Mouse (Mus musculus): ENCODE data around the gene Apoa4.

Gene Apoa4

DNA sequence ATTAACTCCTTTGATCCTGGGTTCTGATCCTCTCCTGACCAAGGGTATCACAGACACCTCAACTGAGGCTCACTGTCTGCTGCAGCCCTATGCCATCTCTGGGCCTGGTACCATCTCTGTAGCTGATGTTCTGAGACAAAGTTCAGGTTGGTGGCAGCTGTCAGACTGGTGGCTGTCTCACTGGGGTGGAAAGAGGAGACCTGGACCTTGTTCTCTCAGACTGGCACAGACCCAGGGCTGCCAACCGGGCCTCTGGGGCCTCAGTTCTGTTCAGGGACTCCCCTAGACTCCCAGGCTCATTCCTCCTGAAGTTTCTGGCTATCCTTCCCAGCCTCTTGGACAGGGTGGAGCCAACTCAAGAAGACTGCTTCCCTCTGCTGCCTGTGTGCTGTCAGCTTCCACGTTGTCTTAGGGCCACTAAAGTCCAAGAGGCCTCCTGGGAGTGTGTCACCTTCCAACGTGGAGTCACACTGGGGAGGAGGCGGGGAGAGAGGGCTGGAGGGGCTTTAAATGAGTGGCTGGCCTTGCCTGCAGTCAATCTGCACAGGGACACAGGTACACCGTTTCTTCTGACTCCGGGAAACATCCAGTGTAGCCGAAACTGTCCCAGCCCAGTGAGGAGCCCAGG lies at the start of gene Apoa4:
TSS of gene Apoa4 (plus strand) at position 171 of the 628 bp plus-strand sequence.
- DNase-seq (ENCODE audit: low spot score) = no peak

DNA sequence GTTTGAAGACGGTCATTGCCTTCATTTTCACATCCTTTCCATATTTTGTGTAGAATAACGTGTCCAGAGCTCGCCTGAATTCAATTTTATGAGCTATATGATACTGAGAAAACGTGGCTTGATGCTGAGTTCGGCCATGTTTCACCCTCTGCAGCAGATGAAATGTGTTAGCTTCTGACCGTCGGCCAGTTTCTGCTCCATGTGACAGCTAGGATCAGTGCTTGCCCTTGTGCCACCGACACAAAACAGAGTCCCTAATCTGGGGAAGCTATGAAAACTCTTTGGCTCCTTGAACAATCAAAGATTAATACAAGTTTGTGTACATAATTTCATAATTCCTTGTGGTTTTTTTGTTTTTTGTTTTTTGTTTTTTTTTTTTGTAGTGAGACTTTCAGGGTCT lies 49.3 kb upstream of the Apoa4 start:
- no peak for DNase-seq (ENCODE audit: low spot score)

DNA sequence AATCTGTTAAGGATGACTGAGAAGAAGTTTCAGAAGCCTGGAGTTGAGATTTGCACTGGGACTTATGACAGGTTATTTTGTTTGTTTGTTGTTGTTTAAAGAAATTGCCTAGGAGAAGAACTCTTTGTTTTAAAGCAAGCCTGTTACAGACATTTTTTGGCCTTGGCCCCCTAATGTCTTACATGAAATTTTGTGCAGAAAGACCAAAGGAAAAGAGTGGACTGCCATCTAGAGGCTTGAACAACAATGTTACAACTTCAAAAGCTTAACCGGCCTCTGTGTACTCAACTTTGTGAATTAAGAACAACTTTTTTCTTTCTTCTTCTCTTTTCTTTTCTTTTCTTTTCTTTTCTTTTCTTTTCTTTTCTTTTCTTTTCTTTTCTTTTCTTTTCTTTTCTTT lies 48.9 kb upstream of the Apoa4 start:
- no peak for DNase-seq (ENCODE audit: low spot score)

DNA sequence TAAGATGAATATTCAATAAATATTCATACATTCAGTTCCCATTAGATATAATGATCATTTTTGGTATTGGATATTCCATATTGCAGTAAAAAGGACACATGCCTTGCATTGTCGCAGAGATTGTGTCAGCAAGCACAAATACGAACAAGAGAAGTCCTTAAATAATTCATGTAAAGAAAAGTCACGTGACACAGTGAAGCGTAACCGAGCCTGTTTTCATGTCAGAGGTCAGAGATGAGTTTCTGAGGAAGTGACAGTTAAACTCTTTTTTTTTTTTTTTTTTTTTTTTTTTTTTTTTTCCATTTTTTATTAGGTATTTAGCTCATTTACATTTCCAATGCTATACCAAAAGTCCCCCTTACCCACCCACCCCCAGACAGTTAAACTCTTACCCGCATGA lies 47.9 kb upstream of the Apoa4 start:
- no peak for DNase-seq (ENCODE audit: low spot score)

DNA sequence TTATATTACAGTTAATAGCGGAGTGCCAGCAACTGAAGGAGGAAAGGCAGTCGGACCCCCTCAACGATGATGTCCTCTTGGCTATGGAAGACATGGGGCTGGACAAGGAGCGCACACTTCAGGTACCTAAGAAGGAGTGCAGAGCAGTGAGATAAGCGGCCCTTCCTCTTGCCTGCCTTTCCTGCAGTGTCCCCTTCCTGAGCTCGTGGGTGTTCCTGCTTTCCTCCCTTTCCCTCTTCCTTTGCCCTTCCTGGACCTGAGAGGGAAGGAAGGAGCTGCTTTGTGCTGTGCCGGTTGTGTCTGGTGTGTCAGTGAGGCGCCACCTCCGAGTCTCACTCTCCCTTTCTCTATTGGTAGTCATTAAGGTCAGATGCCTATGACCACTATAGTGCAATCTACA lies 45.7 kb upstream of the Apoa4 start:
- DNase-seq (ENCODE audit: low spot score) = no peak

DNA sequence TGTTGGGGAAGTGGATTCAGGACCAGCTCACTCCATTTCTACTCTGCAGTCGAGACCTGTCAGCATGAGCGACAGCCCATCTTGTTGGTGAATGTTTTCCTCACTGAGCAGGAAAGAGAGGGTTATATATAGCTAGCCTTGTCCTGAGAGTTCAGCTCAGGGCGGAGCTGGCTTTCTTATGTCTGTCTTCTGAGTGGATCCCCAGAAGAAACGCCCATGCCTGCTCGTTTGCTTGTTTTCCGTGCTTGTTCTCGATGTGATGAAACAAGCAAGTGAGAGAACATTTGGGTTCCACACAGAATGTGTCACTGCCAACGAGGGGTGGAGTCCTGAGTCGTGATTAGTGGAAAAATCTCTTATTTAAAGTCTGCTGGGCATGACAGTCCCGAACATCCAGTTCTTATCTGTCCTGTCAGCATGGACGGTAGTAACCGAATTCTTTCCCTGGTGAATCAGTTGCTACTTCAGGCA lies 43.8 kb upstream of the Apoa4 start:
- DNase-seq (ENCODE audit: low spot score) = no peak

DNA sequence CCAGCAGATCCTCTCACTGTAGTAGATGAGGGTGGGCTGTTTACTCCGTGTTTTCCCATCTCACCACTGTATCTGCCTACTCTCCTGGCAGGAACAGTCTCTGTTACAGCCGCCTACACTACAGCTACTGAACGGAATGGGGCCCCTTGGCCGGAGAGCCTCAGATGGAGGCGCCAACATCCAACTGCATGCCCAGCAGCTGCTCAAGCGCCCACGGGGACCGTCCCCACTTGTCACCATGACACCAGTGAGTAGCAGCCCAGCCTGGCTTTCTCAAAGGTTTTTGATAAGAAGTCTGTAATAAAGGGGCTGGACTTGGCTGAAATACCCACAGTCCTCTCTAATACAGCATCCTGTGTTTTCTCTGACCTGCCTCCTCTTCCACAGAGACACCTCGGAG lies 42.0 kb upstream of the Apoa4 start:
- DNase-seq (ENCODE audit: low spot score) = no peak

DNA sequence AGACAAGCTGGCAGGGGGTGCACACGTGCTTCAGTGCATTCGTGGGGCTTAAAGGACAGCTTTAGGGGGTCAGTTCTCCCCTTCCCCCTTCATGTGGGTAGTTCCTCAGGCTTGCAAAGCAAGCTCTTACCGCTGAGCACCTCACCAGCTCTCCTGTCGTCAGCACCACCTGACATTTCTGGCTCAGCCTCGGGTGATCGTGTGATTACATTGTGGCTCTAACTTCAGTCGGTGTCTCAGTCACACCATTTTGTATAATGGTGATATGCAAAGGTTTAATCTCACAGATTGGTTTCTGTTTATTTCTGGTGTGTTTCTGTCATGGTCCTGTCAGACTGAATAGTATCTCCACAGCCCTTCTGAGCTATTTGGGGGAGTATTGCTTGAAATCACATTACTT lies 41.6 kb upstream of the Apoa4 start:
- no peak for DNase-seq (ENCODE audit: low spot score)

DNA sequence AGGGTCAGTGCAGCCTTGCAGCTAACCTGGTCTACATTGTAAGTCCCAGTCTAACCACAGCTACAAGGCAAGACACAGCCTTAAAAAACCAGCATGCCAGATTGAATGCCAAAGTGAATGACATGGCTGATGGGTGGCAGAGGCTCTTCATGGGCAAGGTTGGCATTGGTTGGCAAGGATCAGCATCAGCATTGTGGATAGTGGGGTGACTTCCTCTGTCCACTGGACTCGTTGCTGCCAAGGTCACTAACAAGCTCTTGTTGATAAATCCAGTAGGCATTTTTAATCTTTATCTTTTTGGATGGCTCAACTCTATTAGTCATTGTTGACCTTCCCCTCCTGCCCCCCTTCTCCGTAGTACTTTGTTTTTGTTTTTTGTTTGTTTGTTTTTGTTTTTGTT lies 40.9 kb upstream of the Apoa4 start:
- DNase-seq (ENCODE audit: low spot score) = no peak

DNA sequence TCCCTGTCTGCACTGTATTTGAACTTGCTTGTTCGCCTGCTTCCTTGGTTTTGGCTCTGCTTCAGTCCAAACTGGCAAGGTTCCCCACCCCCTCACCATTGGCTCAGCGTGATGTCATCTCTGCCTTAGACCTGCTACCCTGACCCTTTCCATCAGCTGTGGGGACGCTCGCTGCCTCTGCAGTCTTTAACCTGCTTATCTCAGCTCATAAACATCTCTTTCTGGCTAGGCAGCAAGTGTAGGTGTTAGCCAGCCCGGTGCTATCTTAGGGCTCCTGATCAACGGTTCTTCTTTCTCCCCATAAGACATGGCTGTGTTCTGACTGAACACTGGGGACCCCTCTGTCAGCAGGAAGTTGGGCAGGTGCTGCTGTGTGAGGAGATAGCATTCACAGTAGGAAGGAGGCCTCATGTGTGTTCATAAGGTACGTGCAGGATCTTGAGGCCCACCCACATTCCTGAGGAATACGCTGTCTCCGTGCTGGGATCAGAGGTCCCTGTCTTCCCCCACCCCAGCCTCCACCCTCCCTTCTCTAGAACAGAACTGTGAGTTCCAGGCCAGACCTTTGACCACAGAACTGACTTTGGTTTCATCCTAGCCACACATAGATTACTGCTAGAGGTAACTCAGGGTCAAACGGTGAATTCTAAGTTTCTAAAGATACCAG lies 33.5 kb upstream of the Apoa4 start:
- DNase-seq (ENCODE audit: low spot score) = no peak

DNA sequence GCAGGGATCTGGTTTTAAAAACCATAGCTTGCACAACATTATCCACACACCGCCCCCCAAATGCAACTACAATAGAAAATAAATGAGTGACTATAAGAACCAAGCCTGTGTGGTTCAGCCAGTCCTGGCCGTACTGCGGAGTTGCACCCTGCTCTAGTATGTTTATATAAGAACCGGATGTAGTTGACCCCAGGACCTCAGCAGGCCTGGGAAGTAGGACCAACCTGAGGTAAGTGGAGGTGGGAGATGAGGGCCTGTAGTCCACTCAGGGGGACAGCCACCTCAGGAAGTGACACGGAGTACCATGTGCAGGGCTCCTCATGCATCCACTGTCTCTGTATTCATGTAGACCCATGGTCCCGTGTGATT lies 33.0 kb upstream of the Apoa4 start:
- DNase-seq (ENCODE audit: low spot score) = no peak

DNA sequence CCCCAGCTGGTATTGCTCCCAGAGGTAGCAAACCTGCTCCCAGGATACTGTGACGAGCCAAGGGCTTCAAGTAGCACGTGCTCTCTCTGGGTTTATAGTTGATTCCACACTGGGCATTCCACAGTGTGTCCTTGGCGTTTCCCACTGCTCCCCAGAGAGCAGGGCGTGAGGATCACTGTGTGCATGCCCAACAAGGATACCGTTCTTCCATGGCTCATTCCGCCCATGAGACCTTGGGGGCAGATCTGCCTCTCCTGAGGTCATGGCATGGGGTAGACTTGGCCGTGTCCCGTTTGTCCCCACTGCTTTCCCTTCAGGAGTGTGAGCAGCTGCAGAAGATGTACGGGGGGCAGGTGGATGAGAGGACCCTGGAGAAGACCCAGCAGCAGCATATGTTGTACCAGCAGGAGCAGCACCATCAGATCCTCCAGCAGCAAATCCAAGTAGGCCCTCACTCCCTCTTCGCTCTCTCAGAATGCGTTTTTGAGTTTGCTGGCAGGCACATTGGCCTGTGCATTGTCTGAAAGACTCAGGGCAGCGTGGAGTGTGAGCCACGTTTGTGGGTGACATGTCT lies 32.0 kb upstream of the Apoa4 start:
- DNase-seq (ENCODE audit: low spot score) = no peak

DNA sequence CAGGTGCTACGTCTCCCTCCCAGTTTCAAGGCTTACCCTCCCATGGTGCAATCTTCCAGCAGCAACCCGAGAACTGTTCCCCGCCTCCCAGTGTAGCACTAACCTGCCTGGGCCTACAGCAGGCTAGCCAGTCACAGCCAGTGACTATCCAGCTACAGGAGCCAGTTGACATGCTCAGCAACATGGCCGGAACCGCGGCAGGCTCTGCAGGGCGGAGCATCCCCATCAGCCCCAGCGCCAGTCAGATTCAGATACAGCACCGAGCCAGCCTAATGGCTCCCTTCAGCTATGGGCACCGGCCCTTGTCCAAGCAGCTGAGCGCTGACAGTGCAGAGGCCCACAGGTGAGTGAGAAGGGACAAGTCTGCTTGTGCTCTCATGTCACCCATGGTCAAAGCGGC lies 30.0 kb upstream of the Apoa4 start:
- DNase-seq (ENCODE audit: low spot score) = no peak

DNA sequence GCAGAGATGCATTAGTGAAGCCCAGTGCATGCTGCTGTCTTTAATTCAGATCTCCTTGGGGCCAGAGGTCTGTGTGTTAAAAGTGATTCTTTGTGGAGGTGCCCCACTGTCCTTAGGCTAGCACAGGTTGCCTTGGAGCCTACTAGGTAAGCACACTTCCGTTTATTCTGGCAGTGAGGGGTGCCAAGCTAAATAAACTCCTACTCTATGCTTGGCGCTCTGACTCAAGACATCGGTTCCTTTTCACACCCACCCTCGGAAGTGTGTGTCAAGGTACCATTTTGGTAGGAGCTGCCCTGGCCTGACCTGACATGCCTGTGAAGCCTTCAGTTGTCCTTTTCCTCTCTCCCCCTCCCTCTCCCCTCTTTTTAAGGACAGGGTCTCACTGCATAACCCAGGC lies 26.2 kb upstream of the Apoa4 start:
- DNase-seq (ENCODE audit: low spot score) = no peak

DNA sequence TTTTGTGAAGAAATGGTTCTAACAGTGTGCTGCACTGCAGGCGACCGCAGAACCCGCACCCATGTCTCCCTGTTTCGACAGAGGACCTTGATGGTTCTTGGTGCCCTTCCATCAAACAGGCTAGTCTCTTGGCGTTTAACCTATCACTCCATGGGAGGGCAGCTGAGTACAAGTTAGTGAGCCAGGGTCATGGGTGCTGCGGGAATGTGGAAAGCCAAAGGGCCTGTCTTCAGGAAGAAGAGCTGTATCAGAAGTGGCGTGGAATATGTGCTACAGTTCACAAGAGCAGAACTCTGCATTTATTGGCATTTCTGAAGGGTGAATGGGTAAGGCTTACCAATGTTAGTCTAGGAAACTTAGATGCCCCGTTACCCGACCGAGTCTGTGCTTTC lies 25.6 kb upstream of the Apoa4 start:
- no peak for DNase-seq (ENCODE audit: low spot score)

DNA sequence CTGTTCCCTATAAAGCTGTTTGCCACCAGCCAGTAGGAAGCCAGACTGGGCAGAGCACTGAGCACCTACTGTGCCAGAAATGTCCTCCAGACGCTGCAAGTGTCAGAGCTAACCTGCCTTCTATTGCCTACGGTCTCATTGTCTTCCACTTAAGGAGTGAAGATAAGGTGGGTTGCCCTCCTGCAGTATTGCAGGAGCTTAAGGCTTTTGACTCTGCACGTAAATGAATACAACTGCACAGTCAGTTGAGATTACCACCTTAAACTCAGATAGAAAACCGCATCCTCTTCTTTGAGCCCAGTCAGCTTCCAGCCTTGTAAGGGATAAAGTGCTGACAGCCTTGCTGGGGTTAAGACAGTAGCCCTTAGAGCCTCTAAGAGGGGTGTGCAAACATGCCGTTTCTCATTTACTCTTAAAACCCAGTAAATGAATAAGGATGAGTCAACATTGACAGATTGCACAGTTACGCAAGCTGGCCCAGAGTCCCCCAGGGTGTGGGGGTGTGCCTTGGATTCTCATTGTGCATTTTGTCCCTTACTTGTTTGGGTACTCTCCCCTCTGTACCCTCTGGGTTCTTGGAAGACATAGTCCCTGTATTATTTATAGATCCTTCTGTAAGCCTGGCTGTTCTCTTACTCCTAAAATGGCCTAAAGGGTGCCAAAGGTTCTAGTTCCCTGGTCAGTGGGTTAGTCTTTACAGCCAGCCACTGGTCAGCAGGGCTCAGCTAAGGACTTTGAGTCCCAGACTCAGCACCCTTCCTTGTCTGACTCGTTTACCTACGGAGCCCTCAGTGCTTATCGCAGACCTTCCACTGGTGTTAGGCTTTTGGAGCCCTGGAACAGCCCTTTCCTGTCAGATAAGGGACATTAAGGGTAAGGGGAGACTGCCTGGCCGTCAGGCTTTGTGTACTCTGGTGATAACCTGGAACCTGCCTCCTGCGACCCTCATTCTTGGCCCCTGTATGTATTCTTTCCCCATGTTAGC lies 24.9 kb upstream of the Apoa4 start:
- no peak for DNase-seq (ENCODE audit: low spot score)

DNA sequence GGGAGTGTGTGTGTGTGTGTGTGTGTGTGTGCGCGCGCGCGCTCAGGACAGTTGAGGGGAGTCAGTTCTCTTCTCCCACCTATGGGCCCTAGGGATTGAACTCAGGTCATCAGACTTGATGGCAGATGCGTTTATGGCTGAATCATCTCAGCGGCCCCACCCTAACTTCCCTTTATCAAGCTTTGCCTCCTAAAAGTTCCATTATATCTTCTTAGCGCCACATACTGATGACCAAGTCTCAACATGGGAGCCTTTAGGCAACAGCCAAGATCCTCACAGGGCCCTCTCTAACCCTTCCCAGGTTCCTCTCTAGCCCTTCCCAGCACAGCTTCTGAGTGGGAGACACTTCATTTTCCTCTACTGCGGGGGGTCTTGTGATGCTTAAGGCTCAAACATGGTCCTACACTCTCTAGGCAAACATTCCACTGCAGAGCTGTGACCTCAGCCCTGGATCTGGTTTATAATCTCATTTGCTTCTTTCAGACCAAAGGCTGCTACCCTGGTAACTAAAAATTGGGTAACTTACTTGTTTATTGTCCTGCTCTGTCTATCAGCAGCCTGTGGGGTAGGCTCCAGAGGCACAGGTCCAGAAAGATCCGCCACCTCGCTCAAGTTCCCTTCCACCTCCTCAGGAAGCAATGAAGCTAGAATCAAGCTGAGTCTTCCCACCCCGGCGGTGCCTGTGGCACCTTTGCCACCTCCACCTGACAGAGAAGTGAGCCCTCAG lies 23.6 kb upstream of the Apoa4 start:
- DNase-seq (ENCODE audit: low spot score) = no peak

DNA sequence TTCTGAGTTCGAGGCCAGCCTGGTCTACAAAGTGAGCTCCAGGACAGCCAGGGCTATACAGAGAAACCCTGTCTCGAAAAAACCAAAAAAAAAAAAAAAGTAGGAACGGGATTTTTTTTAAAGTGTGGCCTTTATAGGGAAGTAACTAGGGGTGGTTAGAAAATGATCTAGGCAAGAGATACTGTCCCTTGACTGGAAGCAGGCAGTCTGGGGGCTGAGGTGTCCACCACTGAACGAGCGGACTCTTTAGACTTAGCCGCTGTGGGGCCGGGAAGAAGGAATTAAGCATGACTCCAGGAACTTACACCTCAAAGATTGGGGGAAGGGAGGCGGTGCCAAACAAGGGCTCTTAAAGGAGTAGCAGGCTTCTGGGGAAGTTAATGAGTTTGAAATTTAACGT lies 22.3 kb upstream of the Apoa4 start:
- no peak for DNase-seq (ENCODE audit: low spot score)

DNA sequence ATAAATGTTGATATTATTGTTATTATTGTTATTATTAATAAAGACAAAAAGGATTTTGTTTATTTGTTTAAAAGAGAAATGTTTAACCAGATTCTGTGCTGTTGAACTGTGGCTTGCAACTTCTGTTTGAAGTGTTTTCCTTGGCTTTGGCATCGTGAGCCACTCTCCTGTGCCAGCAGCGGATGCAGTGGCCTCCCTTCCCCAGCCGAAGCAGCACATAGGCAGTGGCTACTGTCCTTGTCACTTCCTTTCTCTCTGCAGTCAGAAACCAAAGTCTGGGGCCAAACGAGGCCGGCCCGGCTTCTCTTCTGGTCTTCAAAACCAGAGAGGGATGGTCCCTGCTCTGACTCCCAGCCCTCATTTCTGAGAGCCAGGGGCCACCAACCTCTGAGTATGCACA lies 17.4 kb upstream of the Apoa4 start:
- DNase-seq (ENCODE audit: low spot score) = no peak

DNA sequence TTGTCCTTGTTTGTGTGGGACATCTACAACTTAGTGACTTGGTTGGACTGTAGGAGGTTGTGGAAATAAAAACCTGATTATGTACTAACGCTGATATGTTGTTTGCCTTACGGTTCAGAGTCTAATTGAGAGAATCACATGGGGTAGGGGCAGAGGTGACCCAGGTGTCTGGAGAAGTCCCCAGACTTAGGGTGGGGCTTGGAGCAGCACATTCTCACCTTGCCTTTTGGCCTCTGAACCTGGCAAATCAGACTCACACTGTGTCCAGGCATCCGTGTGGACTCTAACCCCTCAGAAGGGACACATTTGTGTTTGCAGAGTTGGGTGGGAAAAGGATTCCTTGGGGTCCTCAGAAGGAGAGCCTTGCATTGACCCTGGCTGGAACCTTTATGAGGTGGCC lies 16.4 kb upstream of the Apoa4 start:
- no peak for DNase-seq (ENCODE audit: low spot score)

DNA sequence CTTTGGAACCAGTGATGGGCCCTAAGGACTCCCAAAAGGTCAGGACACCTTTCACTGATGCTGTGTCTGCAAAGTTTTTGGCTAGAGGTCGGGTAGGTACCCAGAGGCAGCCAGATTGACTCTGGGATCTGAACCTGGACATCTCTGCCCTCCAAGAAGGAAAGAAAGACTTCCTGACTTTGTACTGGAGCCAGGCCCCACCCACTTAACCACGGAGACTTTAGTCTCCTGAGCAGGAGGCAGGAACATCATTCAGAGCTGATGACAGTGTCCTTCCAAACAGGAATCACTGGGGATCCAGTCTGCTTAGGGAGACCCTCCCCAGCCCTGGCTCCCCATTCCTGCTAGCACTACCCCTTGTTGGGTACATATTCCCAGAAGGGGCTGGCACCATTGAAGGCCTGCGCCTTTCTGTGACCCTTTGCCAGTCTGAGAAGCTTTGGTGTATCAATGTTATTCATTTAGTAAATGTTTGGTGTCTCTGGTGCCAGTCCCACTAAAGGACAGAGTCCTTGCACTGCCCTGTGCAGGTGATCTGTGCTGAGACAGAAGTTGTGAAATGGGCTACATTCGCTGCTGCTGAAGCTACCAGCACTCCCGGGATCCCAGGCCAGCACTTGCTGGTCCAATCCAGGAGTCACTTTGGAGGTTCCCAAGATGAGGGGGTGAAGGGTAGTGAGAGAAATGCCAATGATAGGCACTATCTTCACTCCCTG lies 15.4 kb upstream of the Apoa4 start:
- no peak for DNase-seq (ENCODE audit: low spot score)

Measured in urinary bladder, postnatal 10 days (tissue).